Mouse (Mus musculus) liver, embryonic 16.5 days (tissue): Measurements from ENCODE around the gene Tmem59. TPM values are rescaled to one million over a fixed set of nuclear protein-coding genes. Genes with fewer than 3 reads are reported as not detected.

Source experiments
- polyA plus RNA-seq: library from polyadenylated mRNA; unstranded; fragments of >200 nt; fragmentation: Nextera tagmentation; extraction: Ambion mirVana; gene quantifications from 2 replicates; pipeline ENCODE4 v1.2.1, GENCODE M21; 2015

Tmem59 gene
- polyA plus RNA-seq, 1 experiment from 2014 or later: 196 TPM

Other genes starting within 250 kb of the Tmem59 start
- 45.5 and 47.7 TPM in 2 replicates for gene Mrpl37, start 111.5 kb upstream of the Tmem59 start, polyA plus RNA-seq
- 1.3 and 1.8 TPM in 2 replicates for gene Cyb5rl, start 111.4 kb upstream of the Tmem59 start, polyA plus RNA-seq
- not detected in 2 replicates for gene Cdcp2, start 81.5 kb upstream of the Tmem59 start, polyA plus RNA-seq
- 11.7 and 19.8 TPM in 2 replicates for gene Tceanc2, start 717 bp downstream of the Tmem59 start, polyA plus RNA-seq
- not detected in 2 replicates for gene Ldlrad1, start 30.8 kb downstream of the Tmem59 start, polyA plus RNA-seq
- gene Lrrc42, start 75.1 kb downstream of the Tmem59 start, polyA plus RNA-seq: 13.6 and 14.4 TPM in 2 replicates
- 6.4 and 8.1 TPM in 2 replicates for gene Hspb11, start 75.2 kb downstream of the Tmem59 start, polyA plus RNA-seq
- gene Dio1, start 128.8 kb downstream of the Tmem59 start, polyA plus RNA-seq: 0.08 and 0.15 TPM in 2 replicates
- 21.6 and 22.4 TPM in 2 replicates for gene Yipf1, start 136.0 kb downstream of the Tmem59 start, polyA plus RNA-seq
- 13.0 and 13.1 TPM in 2 replicates for gene Ndc1, start 189.4 kb downstream of the Tmem59 start, polyA plus RNA-seq